Mouse (Mus musculus) E14TG2a.4 (cell line): ENCODE measurements at regions not wholly inside any gene's neighbourhood (a gene's known extent, or its start where the extent isn't known, plus 50 kb on each side); places are given as distances from the start of the nearest gene placed in this dataset.

ENCODE experiments used
- CTCF ChIP-seq: conservative IDR thresholded peaks from 2 replicates; pipeline ENCODE4 v1.5.1; 2014; ENCODE audit warnings: low read length
- POU5F1 ChIP-seq: IDR thresholded peaks from 2 replicates; pipeline ENCODE4 v1.6.1; 2014; ENCODE audit warnings: low read length, borderline replicate concordance

DNA sequence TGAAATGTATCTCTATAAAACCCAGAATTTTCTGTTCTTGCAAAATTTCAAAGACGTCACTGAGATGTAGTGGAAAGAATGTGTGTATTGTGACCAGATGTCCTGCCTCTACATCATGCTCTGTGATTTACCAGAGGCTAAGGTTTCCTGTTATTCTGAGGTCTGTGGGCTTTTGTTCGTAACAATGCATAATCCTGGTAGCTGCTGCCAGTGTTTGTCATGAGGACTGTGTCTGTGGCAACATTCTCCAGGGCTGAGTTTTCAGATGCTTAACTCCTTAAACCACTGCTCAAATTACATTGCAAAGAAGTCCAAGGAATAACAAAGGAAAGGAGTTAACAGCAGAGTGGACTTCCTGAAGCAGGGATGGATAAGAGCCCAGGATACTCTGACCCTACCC lies 269.0 kb upstream of the Clnk start:
- no peak for TF ChIP-seq CTCF
- TF ChIP-seq POU5F1 = no peak
